17 mouse cellular contexts compared by ENCODE assay signal in genomic region chr19:20005932-20006625, GRCm38 (mm10).
A peak's percentile ranks its signal among the peaks of the same experiment; 100 is the strongest.
DNase-seq lines count a peak whose midpoint lies in the region; ATAC-seq and TF ChIP-seq lines count a peak whose summit lies in the region.
"Had no signal": no experiment of that assay in that cellular context is flagged by ENCODE, and none has a peak within 500 bp of the region (broad histone marks: within the 10 kb centered on the region; RNA-seq: fewer than 3 reads in every experiment).

No protein-coding gene starts in this region.

- H3K4me2 ChIP-seq in neural tube, embryonic 13.5 days = no peak overlapping the region
- H3K4me2 ChIP-seq in neural tube, embryonic 15.5 days = no peak overlapping the region
- H3K4me2 ChIP-seq in forebrain, postnatal 0 days (ENCODE audit: low read depth) = no peak overlapping the region
- H3K4me2 ChIP-seq: embryonic facial prominence, embryonic 13.5 days had no signal

- no peak overlapping the region for H3K4me3 ChIP-seq in neural tube, embryonic 13.5 days
- no peak overlapping the region for H3K4me3 ChIP-seq in neural tube, embryonic 15.5 days (replicated peaks)
- no peak overlapping the region for H3K4me3 ChIP-seq in forebrain, postnatal 0 days (ENCODE audit: low read depth, low read length)
- H3K4me3 ChIP-seq: embryonic facial prominence, embryonic 13.5 days had no signal

- H3K9me3 ChIP-seq in neural tube, embryonic 13.5 days = no peaks in the 10 kb centered on the region
- H3K9me3 ChIP-seq in neural tube, embryonic 15.5 days (replicated peaks) = no peaks in the 10 kb centered on the region
- no peaks in the 10 kb centered on the region for H3K9me3 ChIP-seq in forebrain, postnatal 0 days (ENCODE audit: low read length)
- H3K9me3 ChIP-seq: embryonic facial prominence, embryonic 13.5 days had no signal

- H3K27ac ChIP-seq in neural tube, embryonic 13.5 days (replicated peaks) = peak overlapping the region; percentile 18; the same call in 1 of the 2 replicates
- no peak overlapping the region for H3K27ac ChIP-seq in neural tube, embryonic 15.5 days (replicated peaks)
- no peak overlapping the region for H3K27ac ChIP-seq in forebrain, postnatal 0 days (ENCODE audit: low read depth, low read length)
- H3K27ac ChIP-seq: embryonic facial prominence, embryonic 13.5 days; stomach, postnatal 0 days had no signal

- no peaks in the 10 kb centered on the region for H3K27me3 ChIP-seq in neural tube, embryonic 13.5 days
- H3K27me3 ChIP-seq in neural tube, embryonic 15.5 days (replicated peaks) = no peaks in the 10 kb centered on the region
- H3K27me3 ChIP-seq in forebrain, postnatal 0 days (ENCODE audit: insufficient read depth, low read length) = no peaks in the 10 kb centered on the region
- H3K27me3 ChIP-seq: embryonic facial prominence, embryonic 13.5 days had no signal

- H3K36me3 ChIP-seq in neural tube, embryonic 13.5 days = no peaks in the 10 kb centered on the region
- H3K36me3 ChIP-seq in neural tube, embryonic 15.5 days = no peaks in the 10 kb centered on the region
- no peaks in the 10 kb centered on the region for H3K36me3 ChIP-seq in forebrain, postnatal 0 days (ENCODE audit: insufficient read depth)
- H3K36me3 ChIP-seq: embryonic facial prominence, embryonic 13.5 days had no signal

- peak; percentile 76 for DNase-seq in cerebellum, postnatal 14 days
- DNase-seq in cerebellum, adult 9-10 months = no peak
- peak; percentile 71 for DNase-seq in forebrain, postnatal 0 days
- peak; percentile 50 for DNase-seq in retina, embryonic 14.5 days (ENCODE audit: low spot score)
- DNase-seq in kidney, postnatal 36 days = no peak
- DNase-seq in kidney, adult 18-20 months = no peak
- DNase-seq: heart, adult 18-20 months; heart, postnatal 10 days; kidney, postnatal 4 days; lung, postnatal 10 days; spleen, adult 18-20 months; thymus, postnatal 36 days had no signal

- ATAC-seq in neural tube, embryonic 13.5 days (ENCODE audit: low read depth) = 0 out of 2 replicates have a peak, but pooled peaks have one; percentile 53
- ATAC-seq in neural tube, embryonic 15.5 days (ENCODE audit: low FRiP score) = no peak
- ATAC-seq in forebrain, postnatal 0 days = peak; percentile 71; the same call in 1 of the 2 replicates
- ATAC-seq: intestine, postnatal 0 days had no signal

- TF ChIP-seq CTCF in forebrain, postnatal 0 days (IDR thresholded peaks at IDR 0.05; ENCODE audit: low read depth) = no peak

- 39% methylated on average over 4 of the region's 4 CpGs for WGBS in neural tube, embryonic 13.5 days
- 38% methylated on average over 4 of the region's 4 CpGs for WGBS in neural tube, embryonic 15.5 days
- WGBS in forebrain, postnatal 0 days = 13% methylated on average over 4 of the region's 4 CpGs

- H3K9ac ChIP-seq in neural tube, embryonic 13.5 days = no peak overlapping the region
- H3K9ac ChIP-seq in neural tube, embryonic 15.5 days (replicated peaks) = no peak overlapping the region
- H3K9ac ChIP-seq in forebrain, postnatal 0 days = no peak overlapping the region
- H3K9ac ChIP-seq: embryonic facial prominence, embryonic 13.5 days had no signal

- peaks cover 15% of the 10 kb centered on the region for H3K4me1 ChIP-seq in neural tube, embryonic 13.5 days (replicated peaks)
- peaks cover 8% of the 10 kb centered on the region; the same call in 1 of the 2 replicates for H3K4me1 ChIP-seq in neural tube, embryonic 15.5 days
- no peaks in the 10 kb centered on the region for H3K4me1 ChIP-seq in forebrain, postnatal 0 days (ENCODE audit: insufficient read depth)
- H3K4me1 ChIP-seq: embryonic facial prominence, embryonic 13.5 days had no signal

Comparison
In these comparisons a context has a peak if more than half of its experiments do, and no peak if none do; other contexts are left out.
1. DNase-seq: peak in cerebellum, postnatal 14 days (2 of 2), forebrain, postnatal 0 days (single experiment) and retina, embryonic 14.5 days (single experiment); none in cerebellum, adult 9-10 months (single experiment), kidney, postnatal 36 days (0 of 2) and kidney, adult 18-20 months (single experiment).